Mouse (Mus musculus): ENCODE measurements around the gene Myom3.

- TF ChIP-seq CTCF (IDR thresholded peaks at IDR 0.05; ENCODE audit: low read depth, low read length) (peak; percentile 86), POLR2A (IDR thresholded peaks at IDR 0.05; ENCODE audit: extremely low read depth, insufficient read depth, low read length) (no peak)
These were observed 9.3 kb downstream of the Myom3 start for GRCm38 (mm10) chr4:135768572-135769526.
